Mouse (Mus musculus): ENCODE results near the gene Ccdc167. TPM values are rescaled to one million over a fixed set of nuclear protein-coding genes. Genes with fewer than 3 reads are reported as not detected.

Ccdc167 gene
- total RNA-seq (2021), result 10 to 100 TPM; 21.7 to 25.5 TPM

DNA sequence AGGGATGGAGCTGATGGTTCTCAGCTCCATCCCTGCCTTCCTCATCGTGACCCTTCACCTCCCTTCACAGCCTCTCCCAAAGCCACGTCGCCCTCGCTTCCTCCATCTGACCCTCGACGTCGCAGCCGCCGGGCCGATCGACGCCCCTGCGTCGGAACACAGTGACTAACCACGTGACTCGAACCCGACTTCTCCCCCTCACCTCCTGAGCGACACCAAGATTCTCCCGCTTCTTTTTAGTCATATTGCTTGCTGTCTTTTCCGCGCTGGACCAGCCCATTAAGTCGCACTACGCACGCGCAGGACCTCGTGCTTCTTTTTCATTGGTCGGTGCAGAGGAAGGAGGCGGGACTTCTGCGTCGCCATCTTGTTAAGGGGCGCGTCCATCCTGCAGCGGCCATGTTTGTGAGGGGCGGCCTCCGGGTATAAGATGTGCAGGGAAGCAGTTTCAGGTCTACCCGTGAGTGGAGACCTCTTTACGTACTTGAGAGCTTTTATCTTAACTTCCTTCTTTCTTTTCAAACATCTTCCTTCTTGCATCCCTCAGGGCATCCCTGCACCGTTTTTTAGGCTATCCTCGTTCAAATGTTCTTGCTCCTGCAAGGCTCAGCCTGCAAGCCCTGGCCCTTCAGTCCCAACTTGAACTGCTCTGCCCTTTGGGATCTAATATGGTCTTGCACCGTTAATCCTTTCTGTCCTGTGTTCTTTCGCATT lies at the start of gene Ccdc167:
TSS of gene Ccdc167 (minus strand) at position 313 of the 714 bp plus-strand sequence.
- peak; percentile 95 to 96 for DNase-seq

DNA sequence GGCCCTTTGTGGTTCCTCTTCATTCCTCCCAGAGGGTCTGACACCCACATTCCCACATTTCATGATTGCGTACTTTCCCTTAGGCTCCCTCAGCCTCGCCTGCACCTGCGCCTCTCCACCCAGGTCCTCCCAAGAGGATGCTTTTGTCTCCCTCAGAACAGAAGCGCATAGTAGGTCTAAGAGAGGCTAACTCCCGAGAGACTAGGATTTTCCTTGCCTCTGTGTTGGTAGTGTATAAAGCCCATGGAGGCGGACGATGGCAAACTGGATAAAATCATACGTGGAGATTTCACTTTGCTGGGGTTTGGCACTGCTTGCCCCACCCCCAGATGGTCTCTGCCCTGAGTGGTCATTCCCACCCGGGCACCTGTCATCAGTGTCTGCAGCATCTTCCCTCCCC lies 48.5 kb upstream of the Ccdc167 start:
- DNase-seq, result no peak

DNA sequence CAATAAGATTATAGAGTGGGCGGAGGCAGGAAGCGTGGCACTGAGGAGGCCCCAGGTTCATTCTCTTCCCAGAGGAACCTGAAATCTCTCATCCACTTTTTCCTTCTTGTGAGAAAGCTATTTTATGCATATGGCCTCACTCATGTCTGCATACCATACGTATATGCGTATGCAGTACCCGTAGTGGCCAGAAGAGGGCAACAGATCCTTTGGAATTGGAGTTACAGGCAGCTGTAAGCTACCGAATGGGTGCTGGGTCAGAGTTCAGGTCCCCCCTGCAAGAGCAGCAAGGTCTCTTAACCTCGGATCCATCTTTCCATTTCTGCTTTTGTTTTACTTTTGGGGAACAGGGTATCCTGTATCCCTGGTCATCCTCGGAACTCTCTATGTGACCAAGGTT lies 45.7 kb upstream of the Ccdc167 start:
- no peak for DNase-seq

DNA sequence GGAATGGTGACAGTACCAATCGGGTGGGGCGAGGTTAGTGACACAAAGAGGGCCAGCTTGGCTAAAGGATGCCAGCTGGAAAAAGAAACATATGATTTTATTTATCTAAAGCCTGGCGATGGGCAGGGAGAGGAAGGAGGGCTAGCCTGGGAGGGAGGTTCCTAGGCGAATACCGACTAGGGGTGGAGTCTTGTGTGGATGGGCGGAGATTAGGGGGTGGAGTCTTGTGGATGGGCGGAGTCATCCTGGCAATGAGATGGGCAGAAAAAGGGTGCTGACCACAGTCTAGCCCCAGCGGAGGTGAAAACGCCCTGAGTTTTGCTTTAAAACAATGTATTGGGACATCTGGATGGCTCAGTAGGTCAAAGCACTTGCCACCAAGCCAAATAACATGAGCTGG lies 45.1 kb upstream of the Ccdc167 start:
- DNase-seq, result no peak

DNA sequence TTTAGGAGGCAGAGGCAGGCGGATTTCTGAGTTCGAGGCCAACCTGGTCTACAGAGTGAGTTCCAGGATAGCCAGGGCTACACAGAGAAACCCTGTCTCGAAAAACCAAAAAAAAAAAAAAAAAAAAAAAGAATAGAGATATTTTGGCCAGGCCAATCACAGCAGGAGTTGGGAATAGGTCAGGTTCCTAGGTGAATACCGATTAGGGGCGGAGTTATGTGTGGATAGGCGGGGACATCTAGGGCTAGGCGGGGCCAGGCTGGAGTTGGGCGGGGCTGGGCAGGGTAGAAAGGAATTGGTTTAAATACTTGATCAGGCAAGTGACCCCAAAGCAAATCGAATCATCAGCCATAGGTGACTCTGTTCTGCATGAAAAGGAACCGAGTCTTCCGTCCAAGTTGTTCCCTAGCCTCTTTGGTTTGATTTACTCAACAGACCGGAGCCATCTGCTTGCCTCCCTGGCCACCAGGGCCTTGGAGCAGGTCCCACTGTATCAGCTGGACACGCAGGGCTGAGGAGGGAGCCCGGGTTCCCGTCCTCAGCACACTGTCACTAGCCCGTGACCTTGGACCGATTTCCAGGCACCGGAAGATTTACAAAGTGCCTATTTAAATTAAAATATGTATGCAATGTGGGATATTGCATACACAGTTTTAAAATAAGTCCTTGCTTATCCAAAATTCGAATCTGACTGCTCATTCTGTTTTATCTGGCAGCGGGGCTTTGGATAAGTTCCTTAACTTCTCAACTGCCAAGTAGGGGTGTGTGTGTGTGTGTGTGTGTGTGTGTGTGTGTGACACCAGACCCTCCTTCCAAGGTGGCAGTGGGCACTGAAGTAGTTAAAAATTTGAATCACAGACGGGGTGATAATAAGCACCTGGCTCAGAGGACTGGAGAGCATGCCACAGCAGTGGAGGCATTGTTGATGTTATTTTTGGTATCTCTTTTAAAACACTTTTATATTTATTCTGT lies 43.8 kb upstream of the Ccdc167 start:
- no peak for DNase-seq

DNA sequence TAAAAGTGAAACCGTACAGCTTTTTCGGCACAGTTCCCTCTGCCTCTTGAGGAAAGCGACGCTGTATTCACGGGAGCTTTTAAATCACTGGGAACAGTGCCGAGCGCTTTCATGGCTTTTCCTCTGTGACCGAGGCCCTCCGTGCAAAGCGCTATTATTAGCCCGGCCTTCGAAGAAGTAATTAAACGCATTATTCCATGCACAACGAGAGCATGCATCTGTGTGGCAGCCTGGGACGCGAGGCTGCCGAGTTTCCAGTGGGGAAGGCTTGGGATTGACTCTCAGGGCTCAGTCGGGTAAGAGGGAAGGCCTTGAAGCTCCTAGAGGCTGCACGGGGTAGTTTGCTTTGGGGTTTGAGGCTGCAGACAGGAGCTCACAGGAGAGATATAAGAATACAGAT lies 43.1 kb upstream of the Ccdc167 start:
- DNase-seq, result peak; percentile 36 to 38

DNA sequence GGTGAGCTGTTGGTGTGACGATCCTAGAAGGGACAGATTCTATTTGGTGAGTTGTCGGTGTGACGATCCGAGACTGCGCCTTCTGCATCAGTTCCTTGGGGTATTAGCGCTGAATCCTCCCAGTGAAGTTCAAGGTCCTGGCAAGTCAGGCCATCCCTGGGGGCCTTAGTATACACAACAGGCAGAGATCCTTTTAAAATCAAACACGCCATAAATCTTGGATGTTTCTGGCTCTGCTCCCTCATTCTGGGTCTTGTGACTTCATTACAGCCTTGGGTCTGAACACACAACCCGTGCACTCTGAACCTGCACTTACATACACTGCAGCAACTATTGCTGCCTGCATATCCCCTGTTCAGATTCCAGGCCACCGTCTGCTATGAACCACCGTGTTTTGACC lies 39.5 kb upstream of the Ccdc167 start:
- no peak for DNase-seq

DNA sequence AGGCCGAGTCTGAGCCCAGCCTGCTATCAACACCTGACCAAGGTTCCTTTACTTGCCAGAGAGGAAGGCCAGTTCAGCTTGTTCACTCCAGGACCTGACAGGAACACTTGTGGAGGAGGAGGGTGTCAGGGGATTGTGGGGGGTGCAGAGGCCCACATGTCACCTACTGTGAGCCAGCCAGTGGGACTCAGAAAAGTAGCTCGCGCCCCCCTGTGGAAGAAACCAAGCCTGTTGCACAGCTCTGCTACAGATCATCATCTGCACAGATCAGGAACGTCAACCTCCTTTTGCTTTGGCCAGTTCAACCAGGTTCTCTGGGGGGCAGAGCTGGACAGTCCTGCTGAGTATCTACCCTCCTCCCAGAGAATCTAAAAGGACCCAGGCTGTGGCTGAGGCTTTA lies 37.7 kb upstream of the Ccdc167 start:
- no peak for DNase-seq

DNA sequence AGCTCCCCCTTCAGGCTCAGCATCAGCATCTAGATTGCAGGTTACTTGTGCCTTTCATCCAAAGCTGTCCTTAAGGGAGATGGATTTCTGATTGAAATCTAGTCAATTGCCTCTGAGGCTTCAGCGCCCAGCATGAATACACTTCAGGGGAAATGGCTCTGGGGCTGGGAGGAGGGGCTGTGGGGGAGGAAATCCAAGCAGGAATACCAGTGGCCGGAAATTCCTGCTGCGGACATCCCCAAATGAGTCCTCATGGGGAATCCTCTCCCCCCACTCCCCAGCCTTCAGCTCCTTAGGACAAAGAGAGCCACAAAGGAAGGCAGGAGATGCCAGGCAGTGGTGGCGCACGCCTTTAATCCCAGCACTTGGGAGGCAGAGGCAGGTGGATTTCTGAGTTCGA lies 30.6 kb upstream of the Ccdc167 start:
- DNase-seq, result no peak

DNA sequence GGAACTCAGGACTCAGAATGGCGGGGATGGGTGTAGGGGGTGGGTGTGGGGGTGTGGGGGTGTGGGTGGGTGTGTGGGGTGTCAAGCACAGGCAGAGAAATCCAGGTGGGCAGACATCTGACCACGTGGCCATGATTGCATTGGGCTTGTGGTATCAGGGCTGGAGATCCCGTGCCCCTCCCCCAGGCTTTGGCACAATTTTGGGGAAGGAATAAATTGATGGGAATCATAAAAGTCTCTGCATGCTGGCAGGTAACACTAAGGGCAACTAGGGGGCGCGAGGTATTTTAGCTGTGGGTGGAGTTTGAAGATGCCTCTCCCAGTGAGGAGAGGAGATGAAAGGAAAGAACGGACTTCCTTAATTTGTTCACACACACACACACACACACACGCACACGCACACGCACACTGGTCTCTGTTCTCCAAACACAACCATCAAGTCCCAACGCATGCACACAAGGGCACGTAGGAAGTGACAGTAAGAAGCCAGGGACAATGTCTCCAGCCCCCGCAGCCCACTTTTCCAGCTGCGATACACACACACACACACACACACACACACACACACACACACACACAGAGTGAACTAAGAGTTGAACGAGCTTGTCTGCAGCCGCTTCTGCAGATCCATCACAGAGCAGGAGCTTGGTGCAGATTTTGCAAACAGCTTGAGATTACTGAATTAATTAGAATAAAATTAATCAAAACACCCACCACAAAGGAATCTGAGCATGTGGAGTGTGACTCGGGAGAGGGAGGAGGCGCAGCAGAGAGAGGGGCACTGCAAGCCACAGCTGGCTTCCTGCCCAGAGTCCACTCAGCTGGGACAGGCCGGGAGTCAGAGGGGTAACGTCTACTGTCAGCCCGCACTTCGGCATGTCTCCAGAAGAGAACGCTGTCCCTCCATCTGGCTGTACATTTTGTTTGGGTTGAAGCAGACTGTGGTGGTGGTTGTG lies 21.3 kb upstream of the Ccdc167 start:
- DNase-seq, result peak; percentile 49 to 65

DNA sequence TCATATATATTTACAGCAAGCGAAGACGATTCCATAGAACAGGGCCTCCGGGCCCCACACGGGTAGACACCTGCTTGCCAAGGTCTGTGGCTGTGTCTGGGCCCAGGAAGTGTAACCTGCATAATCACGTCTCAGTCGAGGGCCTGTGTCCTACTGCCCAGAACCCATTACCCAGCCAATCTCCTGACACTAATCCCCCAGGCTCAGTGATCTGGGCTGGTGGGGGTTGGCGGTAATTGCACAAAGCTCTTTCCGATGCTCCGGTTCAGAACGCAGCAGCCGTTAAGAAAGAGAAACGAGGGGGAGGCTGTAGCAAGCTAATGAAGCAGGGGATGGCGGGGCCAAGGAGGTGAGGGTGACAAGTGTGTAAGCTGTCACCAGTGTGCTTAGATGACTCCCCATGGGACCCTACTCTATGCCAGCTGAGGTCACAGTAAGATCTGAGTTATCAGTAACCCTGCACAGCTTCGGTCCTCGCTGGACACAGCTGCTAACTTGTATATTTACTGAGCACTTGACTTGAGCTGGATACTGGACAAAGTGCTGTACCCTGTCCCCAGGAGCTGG lies 19.7 kb upstream of the Ccdc167 start:
- DNase-seq, result no peak

DNA sequence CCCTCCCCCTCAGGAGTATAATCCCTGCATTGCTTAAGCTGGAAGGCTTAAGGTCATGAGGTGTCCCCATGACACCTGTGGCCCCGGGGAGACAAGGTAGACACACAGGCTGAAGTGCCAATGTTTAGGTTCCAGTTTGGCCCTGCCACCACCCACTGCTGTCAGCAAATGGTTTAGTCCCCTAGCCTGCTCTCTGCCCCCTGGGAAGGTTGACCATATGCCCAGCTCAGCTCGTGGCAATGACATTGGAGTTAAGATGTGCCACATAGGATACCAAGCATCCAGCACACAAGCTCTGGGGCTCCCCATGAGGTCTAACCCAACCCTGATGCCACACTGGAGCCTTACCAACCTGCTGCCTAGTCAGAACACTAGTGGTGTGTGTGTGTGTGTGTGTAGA lies 15.7 kb upstream of the Ccdc167 start:
- no peak for DNase-seq

DNA sequence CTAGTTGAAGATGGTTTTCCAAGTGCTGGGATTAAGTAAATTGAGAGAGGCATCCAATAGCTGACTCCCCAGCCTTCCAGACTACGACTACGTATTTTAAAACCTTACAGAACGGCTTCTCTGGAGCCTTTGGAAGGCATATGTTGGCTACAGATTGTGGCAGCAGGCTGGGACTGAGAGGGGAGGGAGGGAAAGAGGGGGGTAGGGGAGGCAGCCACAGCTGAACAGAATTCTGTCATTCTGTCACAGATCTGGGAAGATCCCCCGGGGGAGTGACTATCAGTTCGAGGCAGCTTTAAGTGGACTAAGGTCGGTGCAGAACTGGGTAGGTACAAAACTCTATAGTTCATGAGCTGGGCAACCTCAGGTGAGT lies 15.1 kb upstream of the Ccdc167 start:
- peak; percentile 59 to 73 for DNase-seq

DNA sequence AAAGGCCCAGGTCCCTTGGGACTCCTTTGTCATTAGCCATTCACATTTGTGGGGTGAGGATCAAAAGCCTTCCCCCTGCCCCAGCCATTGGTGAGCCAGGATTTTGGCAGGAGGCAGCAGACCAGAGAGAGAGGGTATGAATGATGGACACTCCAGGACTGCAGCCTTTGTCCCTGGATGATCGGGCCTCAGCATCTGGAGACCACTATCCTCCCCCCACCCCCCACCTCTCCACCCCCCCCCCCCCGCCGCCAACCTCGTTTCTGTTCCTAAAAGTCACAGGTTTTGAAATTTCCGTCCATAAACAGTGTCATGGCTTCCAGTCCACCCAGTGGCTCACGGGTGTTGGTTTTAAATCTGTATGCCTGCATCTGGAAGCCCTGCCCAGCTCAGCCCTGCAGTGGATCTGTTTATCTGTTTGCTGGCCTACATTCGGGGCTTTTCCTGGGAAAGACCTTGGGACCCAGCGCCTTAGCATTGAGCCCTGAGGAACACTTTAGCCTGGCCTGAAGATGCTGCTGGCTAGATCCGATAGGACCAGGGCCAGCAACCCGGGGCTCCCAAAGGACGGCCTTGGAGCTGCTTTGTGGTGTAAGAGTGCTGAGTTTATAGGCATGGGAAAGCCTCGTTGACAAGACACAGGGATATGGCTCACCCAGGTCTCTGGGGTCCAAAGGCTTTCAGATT lies 14.6 kb upstream of the Ccdc167 start:
- DNase-seq, result peak in 1 of 2 experiments; percentile 30

DNA sequence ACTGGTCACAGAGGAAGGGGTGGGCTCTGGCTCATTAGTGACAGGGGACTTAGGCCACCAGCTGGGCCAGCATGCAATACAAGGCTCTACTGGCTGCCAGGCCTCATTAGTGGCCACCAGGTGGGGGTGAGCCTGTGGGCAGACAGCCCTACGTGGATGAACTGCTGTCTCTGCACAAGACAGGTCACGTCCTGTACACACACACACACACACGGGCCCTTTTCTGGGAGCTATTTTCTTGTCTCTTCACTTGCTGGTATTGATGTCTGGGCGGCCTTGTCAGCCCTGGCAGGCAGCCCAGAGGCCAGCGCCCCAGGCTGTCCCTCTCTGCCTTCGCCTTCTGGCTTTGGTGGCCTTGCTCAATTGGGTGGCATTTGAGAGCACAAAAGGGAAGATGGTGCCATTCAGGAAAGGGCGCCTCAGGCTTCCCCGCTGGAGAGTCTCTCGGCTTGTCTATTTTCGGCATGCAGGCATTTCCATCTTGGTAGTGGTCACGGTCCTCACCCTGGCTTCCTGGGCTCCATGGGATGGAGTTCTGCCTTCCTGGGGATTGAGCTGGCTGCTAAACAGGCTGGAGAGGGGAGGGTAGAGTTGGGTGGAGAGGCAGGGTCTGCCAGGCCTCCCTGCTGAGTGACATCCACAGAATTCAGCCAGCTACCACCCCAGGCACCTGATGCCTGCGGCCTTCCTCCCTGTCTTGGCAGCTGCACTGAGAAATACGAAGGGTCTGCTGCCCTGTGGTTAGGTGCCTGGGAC lies 13.8 kb upstream of the Ccdc167 start:
- DNase-seq, result no peak

DNA sequence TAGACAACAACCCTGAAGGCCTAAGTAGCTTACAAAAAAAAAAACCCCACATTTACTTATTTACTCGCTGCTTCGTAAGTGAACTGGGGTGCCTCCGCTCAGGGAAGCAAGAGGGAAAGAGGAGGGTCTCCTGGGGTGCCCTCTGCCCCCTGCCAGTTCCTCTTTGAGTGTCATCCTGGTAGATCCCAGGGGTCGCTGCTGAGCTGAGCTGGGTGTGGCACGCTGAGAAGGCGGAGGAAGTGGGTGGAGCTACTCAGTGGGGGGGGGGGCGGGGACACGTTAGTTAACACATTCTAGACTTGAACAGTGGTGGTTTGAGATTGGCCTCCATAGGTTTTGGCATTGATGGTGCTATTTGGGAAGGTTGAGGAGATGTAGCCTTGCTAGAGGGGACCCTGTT lies 11.2 kb upstream of the Ccdc167 start:
- no peak for DNase-seq

DNA sequence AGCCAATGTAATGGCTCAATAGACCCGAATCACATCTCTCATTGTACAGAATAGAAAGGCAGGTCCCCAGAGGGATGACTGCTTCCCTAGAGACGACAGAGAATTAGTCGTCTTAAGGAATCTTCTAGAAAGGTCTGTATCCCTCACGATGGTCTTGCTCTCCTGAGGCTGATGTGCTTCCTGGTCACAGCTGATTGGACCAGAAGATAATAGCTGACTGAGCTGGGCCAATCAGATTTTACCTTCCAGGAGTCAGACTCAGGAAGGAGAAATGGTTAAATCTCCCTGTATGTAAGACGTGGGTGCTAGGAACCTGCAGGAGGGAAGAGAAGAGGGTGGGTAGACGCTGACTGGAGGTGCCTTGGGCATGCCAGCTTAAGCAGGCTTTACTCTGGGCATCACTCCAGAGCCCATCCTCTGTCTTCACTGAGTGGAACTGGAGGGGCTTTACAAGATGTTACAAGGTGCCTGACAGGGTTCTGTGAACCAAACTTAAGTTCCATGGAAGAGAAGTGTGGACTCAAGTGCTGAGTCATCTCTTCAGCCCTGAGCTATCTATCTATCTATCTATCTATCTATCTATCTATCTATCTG lies 8.3 kb upstream of the Ccdc167 start:
- no peak for DNase-seq

DNA sequence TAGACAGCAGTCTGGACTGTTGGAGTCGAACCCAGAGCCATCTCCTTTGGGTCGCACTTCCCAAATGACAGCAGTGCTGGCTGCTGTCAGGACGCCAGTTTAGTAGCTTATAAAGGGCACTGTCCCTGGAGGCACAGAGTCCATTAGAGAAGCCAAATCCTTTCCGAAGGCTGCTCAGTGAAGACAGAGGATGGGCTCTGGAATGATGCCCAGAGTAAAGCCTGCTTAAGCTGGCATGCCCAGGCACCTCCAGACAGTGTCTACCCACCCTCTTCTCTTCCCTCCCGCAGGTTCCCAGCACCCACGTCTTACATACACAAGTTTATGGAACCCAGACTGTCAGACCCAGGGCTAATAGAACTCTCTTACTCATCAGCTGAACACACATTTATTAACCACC lies 7.8 kb upstream of the Ccdc167 start:
- DNase-seq, result no peak

DNA sequence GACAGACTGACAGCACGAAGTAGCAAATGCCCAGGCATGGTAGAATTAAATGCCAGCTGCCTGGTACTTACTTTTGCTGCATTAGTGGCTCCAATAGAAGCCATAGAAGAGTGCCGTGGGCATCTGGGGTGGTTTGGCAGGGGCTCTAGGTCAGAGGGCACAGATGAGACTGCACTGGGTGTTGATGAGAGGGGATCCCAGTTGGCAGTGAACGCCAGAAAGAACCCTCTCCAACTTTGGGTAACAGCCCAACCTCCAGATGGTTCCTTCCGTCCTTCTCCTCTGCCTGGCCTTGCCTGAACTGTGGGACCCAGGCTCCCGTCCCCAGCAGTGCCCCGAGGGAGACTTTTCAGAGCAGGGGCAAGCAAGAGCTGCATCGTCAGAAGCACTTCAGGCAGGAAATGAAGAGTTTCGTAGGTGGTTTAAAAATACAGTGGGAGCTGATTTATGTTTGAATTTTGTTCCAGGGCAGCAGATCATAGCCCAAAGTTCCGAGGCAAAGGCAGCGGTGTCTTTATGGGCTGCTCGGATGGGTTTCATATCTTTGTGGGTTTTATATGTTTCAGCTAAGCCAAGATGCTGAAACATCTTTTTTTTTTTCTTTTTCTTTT lies 4.0 kb upstream of the Ccdc167 start:
- no peak for DNase-seq
